Mouse (Mus musculus) limb, embryonic 11.5 days (tissue): Measurements from ENCODE around the gene Fbxo42. TPM values are rescaled to one million over a fixed set of nuclear protein-coding genes. Genes with fewer than 3 reads are reported as not detected.

Source experiments
- ATAC-seq: fragments of 200-750 bp; cut with Nextera tagmentation; 2 replicates; pipeline ENCODE4 v1.8.0; 2017; ENCODE audit warnings: low read depth; ENCODE audit not compliant: insufficient number of reproducible peaks, low FRiP score, low TSS enrichment
- DNase-seq: peaks from one replicate; pipeline ENCODE4 v3.0.0-alpha.2; 2015; ENCODE audit warnings: low spot score
- H3K27ac ChIP-seq: fragments of 300-500 bp; sonication (generic); replicated peaks from 2 replicates; pipeline ENCODE4 v1.5.1; 2014; ENCODE audit warnings: low read depth, mild to moderate bottlenecking, low read length
- H3K27me3 ChIP-seq: fragments of 300-500 bp; sonication (generic); 2 replicates; pipeline ENCODE4 v1.6.1; 2014; ENCODE audit warnings: mild to moderate bottlenecking, low read length, mixed read lengths; ENCODE audit not compliant: control insufficient read depth, insufficient read depth
- H3K36me3 ChIP-seq: fragments of 300-500 bp; sonication (generic); 2 replicates; pipeline ENCODE4 v1.6.1; 2014; ENCODE audit warnings: mild to moderate bottlenecking, low read length, moderate library complexity, mixed read lengths; ENCODE audit not compliant: control insufficient read depth, insufficient read depth
- H3K4me1 ChIP-seq: fragments of 300-500 bp; sonication (generic); 2 replicates; pipeline ENCODE4 v1.6.1; 2014; ENCODE audit warnings: low read length, mixed read lengths; ENCODE audit not compliant: control insufficient read depth, insufficient read depth
- H3K4me2 ChIP-seq: fragments of 300-500 bp; sonication (generic); 2 replicates; pipeline ENCODE4 v1.6.1; 2014; ENCODE audit warnings: low read depth, mild to moderate bottlenecking, moderate library complexity; ENCODE audit not compliant: severe bottlenecking
- H3K4me3 ChIP-seq: fragments of 300-500 bp; sonication (generic); 2 replicates; pipeline ENCODE4 v1.5.1; 2014; ENCODE audit warnings: low read depth, low read length
- H3K9ac ChIP-seq: fragments of 300-500 bp; sonication (generic); 2 replicates; pipeline ENCODE4 v1.6.1; 2014; ENCODE audit warnings: mild to moderate bottlenecking, low read length
- H3K9me3 ChIP-seq: fragments of 300-500 bp; sonication (generic); 2 replicates; pipeline ENCODE4 v1.6.1; 2016; ENCODE audit warnings: low read length; ENCODE audit not compliant: control insufficient read depth
- WGBS: fragments of 180-500 bp; shearing (Covaris S2); extraction: QIAGEN DNeasy Blood & Tissue Kit; methylation state at CpG from one replicate; pipeline ENCODE4 v1.1.7; 2014; 5-methylcytosine and 5-hydroxymethylcytosine counted together
- polyA plus RNA-seq: library from polyadenylated mRNA; unstranded; fragments of >200 nt; fragmentation: Nextera tagmentation; extraction: Ambion mirVana; gene quantifications from 2 replicates; pipeline ENCODE4 v1.2.1, GENCODE M21; 2014

The Fbxo42 gene
- polyA plus RNA-seq, 1 experiment from 2014 or later: 30.4 TPM

DNA sequence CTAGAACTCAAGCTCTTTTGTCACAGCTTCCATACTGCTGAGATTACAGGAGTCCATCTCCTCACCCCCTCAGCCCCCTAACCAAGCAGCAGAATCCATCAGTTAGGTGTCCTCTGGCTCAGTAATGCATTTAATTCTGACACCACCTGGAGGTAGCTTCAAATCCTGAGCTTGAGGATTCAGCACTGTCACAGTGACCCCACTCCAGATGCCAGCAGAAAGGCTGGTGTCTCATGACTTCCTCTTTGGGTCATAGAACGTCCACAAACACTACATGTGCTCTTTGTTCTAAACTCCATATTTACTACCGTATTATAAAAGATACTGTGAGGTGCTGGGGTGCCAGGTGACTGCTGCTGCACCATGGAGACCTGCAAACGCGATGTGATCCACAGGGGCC is 9.8 kb downstream of the Fbxo42 start:
- H3K4me1 ChIP-seq: peaks cover 8% of the 10 kb centered on the region
- H3K4me3 ChIP-seq: no peak overlapping the region
- no peak overlapping the region for H3K9ac ChIP-seq
- H3K27ac ChIP-seq: no peak overlapping the region
- 86% methylated on average over 4 of the region's 4 CpGs for WGBS
- H3K9me3 ChIP-seq: no peaks in the 10 kb centered on the region
- no peaks in the 10 kb centered on the region for H3K27me3 ChIP-seq
- H3K36me3 ChIP-seq: no peaks in the 10 kb centered on the region
- no peak for DNase-seq
- H3K4me2 ChIP-seq: no peak overlapping the region
- ATAC-seq: no peak

DNA sequence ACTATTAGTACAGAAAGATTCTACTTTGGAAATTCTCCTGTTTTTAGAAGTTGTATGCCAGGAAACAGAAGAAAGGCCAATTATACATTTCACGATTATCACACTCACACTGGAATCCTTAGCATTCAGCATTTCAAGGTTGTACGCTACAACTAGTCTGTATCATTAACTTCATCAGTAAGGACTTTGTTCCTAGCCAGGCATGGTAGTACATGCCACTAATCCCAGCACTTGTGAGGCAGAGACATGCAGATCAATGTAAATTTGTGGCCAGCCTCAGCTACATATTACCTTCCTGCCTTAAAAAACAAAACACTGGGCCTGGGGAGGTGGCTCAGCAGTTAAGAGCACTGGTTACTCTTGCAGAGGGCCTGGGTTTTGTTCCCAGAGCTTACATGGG is 10.9 kb downstream of the Fbxo42 start:
- Histone ChIP-seq H3K36me3 (no peaks in the 10 kb centered on the region), H3K9me3 (no peaks in the 10 kb centered on the region), H3K4me1 (peaks cover 8% of the 10 kb centered on the region), H3K27ac (no peak overlapping the region), H3K4me2 (no peak overlapping the region), H3K9ac (no peak overlapping the region), H3K4me3 (no peak overlapping the region), H3K27me3 (no peaks in the 10 kb centered on the region)
- ATAC-seq (no peak), DNase-seq (no peak)
- WGBS: 88% methylated on average over 2 of the region's 2 CpGs

DNA sequence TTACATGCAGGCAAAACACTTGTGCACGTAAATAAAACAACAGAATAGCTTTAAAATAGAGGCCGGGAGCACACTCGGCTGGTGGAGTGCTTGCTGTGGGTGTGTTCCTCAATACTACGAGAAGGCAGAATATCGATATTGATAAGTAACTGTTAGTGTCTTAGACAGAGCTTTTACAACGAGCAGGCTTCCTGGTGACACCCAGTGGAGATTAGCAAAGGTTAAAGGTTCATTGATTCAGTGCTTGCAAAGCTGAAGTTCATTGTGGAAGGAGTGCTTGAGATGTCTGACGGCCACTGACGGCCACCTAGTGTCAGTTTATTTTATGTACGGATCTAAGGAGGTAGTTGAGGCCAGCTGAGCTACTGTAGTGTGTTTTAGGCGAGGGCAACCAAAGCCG is 11.4 kb downstream of the Fbxo42 start:
- H3K27ac ChIP-seq: no peak overlapping the region
- no peak overlapping the region for H3K4me3 ChIP-seq
- peaks cover 8% of the 10 kb centered on the region for H3K4me1 ChIP-seq
- H3K36me3 ChIP-seq: no peaks in the 10 kb centered on the region
- ATAC-seq (no peak), DNase-seq (no peak)
- no peak overlapping the region for H3K4me2 ChIP-seq
- WGBS: 43% methylated on average over 11 of the region's 11 CpGs
- no peak overlapping the region for H3K9ac ChIP-seq
- no peaks in the 10 kb centered on the region for H3K9me3 ChIP-seq
- no peaks in the 10 kb centered on the region for H3K27me3 ChIP-seq

DNA sequence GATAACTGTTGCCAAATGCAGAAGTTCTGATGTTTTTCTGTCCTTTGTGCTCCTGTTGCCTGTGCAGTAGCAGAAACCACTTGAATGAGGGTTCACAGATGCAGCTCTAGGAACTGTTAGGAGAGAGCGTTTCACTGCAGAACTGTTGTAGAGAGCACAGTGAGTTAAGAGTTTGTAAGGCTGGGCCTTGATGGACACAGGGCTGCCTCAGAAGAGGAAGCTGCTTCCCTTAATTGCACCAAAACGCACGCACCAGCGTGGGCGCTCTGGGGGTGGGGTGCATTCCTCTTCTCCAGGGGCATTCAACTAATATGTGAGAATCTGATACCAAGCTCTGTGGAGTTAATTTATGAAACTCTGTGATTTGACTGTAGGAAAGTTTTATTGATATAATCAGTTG is 12.0 kb downstream of the Fbxo42 start:
- 57% methylated on average over 5 of the region's 5 CpGs for WGBS
- no peaks in the 10 kb centered on the region for H3K9me3 ChIP-seq
- no peak overlapping the region for H3K27ac ChIP-seq
- no peak overlapping the region for H3K4me3 ChIP-seq
- no peak overlapping the region for H3K4me2 ChIP-seq
- DNase-seq: no peak
- no peak for ATAC-seq
- H3K9ac ChIP-seq: no peak overlapping the region
- H3K36me3 ChIP-seq: no peaks in the 10 kb centered on the region
- no peaks in the 10 kb centered on the region for H3K27me3 ChIP-seq
- H3K4me1 ChIP-seq: peaks cover 8% of the 10 kb centered on the region

DNA sequence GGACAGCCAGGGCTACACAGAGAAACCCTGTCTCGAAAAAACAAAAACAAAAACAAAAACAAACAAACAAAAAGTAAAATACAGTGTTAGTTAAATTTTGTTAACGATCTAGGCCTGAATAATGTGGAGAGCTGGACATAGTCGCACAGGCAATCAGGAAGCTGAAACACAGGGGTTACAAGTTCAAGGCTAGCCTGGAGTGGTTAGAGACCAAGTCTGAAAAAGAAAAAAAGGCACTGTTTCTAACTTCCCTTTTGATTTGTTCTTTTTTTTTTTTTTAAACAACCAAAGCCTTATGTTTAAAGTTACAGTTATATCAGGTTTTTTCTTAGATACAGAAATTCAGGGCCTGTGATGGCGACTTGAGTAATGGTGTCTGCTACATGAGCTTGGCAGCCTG is 12.5 kb downstream of the Fbxo42 start:
- no peak overlapping the region for H3K4me2 ChIP-seq
- H3K36me3 ChIP-seq: no peaks in the 10 kb centered on the region
- DNase-seq (no peak), ATAC-seq (no peak)
- H3K9me3 ChIP-seq: no peaks in the 10 kb centered on the region
- 85% methylated on average over 4 of the region's 4 CpGs for WGBS
- no peaks in the 10 kb centered on the region for H3K27me3 ChIP-seq
- no peak overlapping the region for H3K27ac ChIP-seq
- H3K9ac ChIP-seq: no peak overlapping the region
- no peak overlapping the region for H3K4me3 ChIP-seq
- H3K4me1 ChIP-seq: peaks cover 8% of the 10 kb centered on the region

DNA sequence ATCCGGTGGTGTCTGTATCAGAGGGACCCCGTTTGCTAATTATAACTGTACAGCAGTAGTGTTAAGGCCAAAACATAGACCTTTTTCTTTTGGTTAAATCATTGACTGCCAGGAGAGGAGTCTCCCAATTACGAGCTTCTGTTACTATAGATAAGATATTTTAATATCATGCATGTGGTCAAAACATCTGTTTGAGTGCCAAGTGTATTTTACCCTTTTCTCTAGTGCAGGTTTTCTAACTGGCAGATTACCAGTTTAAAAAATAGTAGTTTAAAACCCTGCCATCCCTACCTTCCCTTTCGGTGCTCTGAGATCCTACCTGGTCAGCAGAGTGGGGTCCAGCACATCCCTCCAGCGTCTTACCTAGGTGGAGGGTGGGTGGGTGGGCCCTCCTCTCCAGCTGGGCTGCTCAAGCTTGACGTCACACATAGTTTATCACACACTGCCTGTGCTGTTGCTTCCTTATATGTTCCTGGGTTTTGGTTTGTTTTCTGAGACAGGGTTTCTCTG is 14.0 kb downstream of the Fbxo42 start:
- H3K36me3 ChIP-seq: no peaks in the 10 kb centered on the region
- H3K27me3 ChIP-seq: no peaks in the 10 kb centered on the region
- DNase-seq: no peak
- H3K4me3 ChIP-seq: no peak overlapping the region
- no peak for ATAC-seq
- no peak overlapping the region for H3K27ac ChIP-seq
- H3K4me1 ChIP-seq: peaks cover 8% of the 10 kb centered on the region
- WGBS: 96% methylated on average over 6 of the region's 6 CpGs
- H3K4me2 ChIP-seq: no peak overlapping the region
- no peaks in the 10 kb centered on the region for H3K9me3 ChIP-seq
- H3K9ac ChIP-seq: no peak overlapping the region

DNA sequence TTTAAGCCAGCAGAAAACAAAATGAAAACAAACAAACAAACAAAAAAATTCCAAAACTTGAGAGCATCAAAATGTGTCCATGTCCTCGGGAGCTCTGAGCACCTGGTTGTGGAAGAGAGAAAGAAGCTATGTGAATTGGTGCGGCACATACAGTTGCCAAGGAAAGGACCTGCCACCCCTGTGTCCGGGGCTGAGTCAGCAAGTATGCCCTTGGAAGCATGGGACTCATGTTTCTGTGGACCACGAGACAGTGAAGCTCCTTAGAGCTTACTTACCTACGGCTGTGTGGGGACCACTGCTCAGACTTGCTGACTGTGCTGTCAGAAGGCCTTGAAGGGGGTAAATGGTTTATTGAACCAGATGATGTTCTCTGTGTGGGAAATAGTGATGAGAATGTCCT is 16.0 kb downstream of the Fbxo42 start:
- no peaks in the 10 kb centered on the region for H3K27me3 ChIP-seq
- H3K4me1 ChIP-seq: peaks cover 7% of the 10 kb centered on the region
- no peak overlapping the region for H3K27ac ChIP-seq
- H3K36me3 ChIP-seq: no peaks in the 10 kb centered on the region; the same call in 1 of the 2 replicates
- no peaks in the 10 kb centered on the region for H3K9me3 ChIP-seq
- H3K4me3 ChIP-seq: no peak overlapping the region
- ATAC-seq: no peak
- H3K4me2 ChIP-seq: no peak overlapping the region
- 96% methylated on average over 5 of the region's 5 CpGs for WGBS
- no peak overlapping the region for H3K9ac ChIP-seq
- no peak for DNase-seq

DNA sequence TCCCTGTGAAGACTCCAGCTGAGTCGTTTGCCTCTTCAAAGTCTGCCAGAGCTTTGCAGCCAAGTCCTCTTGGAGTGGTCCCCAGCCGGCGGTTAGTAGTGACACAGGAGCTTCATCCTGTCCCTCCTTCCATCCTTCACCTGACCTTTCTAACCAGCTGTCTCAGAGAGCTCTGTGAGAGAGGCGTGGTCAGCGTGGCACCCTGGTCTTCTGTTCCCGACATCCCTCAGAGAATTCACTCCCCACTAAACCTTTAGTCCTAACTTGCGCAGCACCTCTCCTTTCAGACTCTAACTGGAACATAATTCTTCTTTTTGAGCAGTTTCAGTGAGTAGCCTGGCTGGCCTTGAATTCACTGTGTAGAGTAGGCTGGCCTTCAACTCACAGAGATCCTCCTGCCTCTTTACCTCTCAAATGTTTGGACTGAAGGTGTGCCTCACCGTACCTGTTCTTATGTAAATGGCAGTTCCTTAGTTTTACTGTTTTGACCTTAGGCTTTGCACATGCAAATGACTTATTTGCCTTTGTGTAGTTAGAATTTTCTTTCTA is 18.1 kb downstream of the Fbxo42 start:
- Histone ChIP-seq H3K4me1 (no peaks in the 10 kb centered on the region), H3K36me3 (no peaks in the 10 kb centered on the region; the same call in 1 of the 2 replicates), H3K4me3 (no peak overlapping the region), H3K27ac (no peak overlapping the region), H3K27me3 (no peaks in the 10 kb centered on the region), H3K9me3 (no peaks in the 10 kb centered on the region), H3K9ac (no peak overlapping the region), H3K4me2 (no peak overlapping the region)
- no peak for ATAC-seq
- WGBS: 65% methylated on average over 8 of the region's 8 CpGs
- no peak for DNase-seq

DNA sequence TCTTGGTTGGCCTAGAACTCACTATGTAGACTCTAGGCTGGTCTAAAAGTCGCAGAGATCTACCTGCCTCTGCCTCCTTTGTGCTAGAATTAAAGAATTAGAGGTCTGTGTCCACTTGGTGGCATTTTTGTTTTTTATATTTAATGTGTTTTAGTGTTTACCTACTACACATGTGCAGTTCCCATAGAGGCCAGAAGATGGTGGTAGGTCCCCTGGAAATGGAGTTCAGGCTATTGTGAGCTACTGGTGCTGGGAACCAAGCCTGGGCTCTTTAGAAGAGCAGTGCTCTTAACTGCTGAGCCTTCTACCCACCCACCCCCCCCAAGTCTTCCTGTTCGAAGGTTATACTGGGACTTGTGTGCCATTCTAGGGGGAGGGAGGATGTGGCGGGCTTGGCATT is 19.4 kb downstream of the Fbxo42 start:
- H3K9ac ChIP-seq: no peak overlapping the region
- peaks cover 3% of the 10 kb centered on the region; the same call in 1 of the 2 replicates for H3K36me3 ChIP-seq
- no peaks in the 10 kb centered on the region for H3K4me1 ChIP-seq
- DNase-seq: no peak
- H3K4me3 ChIP-seq: no peak overlapping the region
- H3K27me3 ChIP-seq: no peaks in the 10 kb centered on the region
- no peak for ATAC-seq
- no peak overlapping the region for H3K27ac ChIP-seq
- H3K4me2 ChIP-seq: no peak overlapping the region
- no peaks in the 10 kb centered on the region for H3K9me3 ChIP-seq
- 90% methylated on average over 3 of the region's 3 CpGs for WGBS
